Mouse (Mus musculus): ENCODE results near the gene Ccm2. TPM values are rescaled to one million over a fixed set of nuclear protein-coding genes. Genes with fewer than 3 reads are reported as not detected.

Ccm2 gene
- polyA plus RNA-seq, 1 experiment from 2014 or later, result 81.6 TPM

GRCm38 (mm10) chr11:6519491-6520033, 27.1 kb upstream of the Ccm2 start:
- DNase-seq (ENCODE audit: low spot score) (no peak), ATAC-seq (replicated peaks; ENCODE audit: insufficient number of reproducible peaks, low FRiP score, low TSS enrichment, low read depth) (no peak)
- Histone ChIP-seq H3K27ac (replicated peaks; ENCODE audit: low read depth, low read length) (no peak overlapping the region), H3K4me3 (ENCODE audit: low read depth, low read length) (no peak overlapping the region), H3K36me3 (replicated peaks; ENCODE audit: control insufficient read depth, insufficient read depth, low read depth, low read length) (no peaks in the 10 kb centered on the region), H3K9ac (replicated peaks; ENCODE audit: low read length) (no peak overlapping the region), H3K4me1 (ENCODE audit: control insufficient read depth, insufficient read depth, low read length) (no peaks in the 10 kb centered on the region), H3K9me3 (replicated peaks; ENCODE audit: control insufficient read depth, low read length) (no peaks in the 10 kb centered on the region), H3K27me3 (ENCODE audit: control insufficient read depth, insufficient read depth, low read length) (no peaks in the 10 kb centered on the region), H3K4me2 (ENCODE audit: low read depth, low read length) (no peak overlapping the region)
- WGBS, result 74% methylated on average over 11 of the region's 11 CpGs

DNA sequence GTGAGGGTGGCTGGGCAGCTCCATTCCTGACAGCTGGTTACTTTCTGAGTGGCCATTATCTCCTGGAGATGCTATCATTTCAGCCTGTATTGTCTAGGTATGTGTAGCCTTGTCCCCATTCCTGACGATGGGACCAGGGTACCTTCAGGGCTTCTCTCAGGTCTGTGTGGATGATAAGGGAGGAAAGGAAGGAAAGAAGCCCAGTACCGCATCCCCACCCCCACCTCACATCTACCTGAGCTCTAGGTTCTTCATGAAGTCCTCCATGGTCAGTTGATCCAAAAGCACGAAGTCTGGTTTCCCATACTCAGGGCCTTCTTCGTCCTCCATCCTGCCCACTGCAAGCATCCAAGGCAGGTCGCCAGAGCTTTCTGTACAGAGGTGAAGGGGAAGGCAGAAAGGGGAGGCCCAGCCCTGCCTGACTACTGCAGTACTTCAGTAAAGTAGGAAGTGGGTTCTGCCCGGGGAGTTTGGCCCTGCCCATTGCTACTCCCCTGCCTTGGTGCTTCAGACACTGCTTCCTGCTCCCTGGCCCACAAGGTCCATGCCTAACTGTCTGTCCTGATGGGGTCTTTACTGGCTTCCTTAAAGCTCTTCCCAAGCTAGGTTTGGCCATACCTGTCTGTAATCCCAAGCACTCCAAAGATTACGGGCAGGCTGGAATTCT, 26.0 kb upstream of the Ccm2 start, which contains the start of gene Myo1g:
Gene Myo1g, minus strand, starts transcription at position 459 of the 667 bp plus-strand sequence.
- 76% methylated on average over 7 of the region's 7 CpGs for WGBS

GRCm38 (mm10) chr11:6522782-6523525, 23.7 kb upstream of the Ccm2 start:
- Histone ChIP-seq H3K36me3 (replicated peaks; ENCODE audit: control insufficient read depth, insufficient read depth, low read depth, low read length) (peaks cover 8% of the 10 kb centered on the region), H3K9ac (replicated peaks; ENCODE audit: low read length) (no peak overlapping the region), H3K9me3 (replicated peaks; ENCODE audit: control insufficient read depth, low read length) (no peaks in the 10 kb centered on the region), H3K4me1 (ENCODE audit: control insufficient read depth, insufficient read depth, low read length) (no peaks in the 10 kb centered on the region), H3K4me2 (ENCODE audit: low read depth, low read length) (no peak overlapping the region), H3K4me3 (ENCODE audit: low read depth, low read length) (no peak overlapping the region), H3K27ac (replicated peaks; ENCODE audit: low read depth, low read length) (no peak overlapping the region), H3K27me3 (ENCODE audit: control insufficient read depth, insufficient read depth, low read length) (no peaks in the 10 kb centered on the region)
- no peak for DNase-seq (ENCODE audit: low spot score)
- ATAC-seq (replicated peaks; ENCODE audit: insufficient number of reproducible peaks, low FRiP score, low TSS enrichment, low read depth), result no peak
- WGBS, result 72% methylated on average over 9 of the region's 9 CpGs

More for the DNA sequence above, 26.0 kb upstream of the Ccm2 start, which contains the start of gene Myo1g:
- Histone ChIP-seq H3K27ac (replicated peaks; ENCODE audit: low read depth, low read length) (no peak within 1 kb of the TSS), H3K4me1 (ENCODE audit: control insufficient read depth, insufficient read depth, low read length) (no peaks in the 10 kb centered on the region), H3K4me3 (ENCODE audit: low read depth, low read length) (no peak within 1 kb of the TSS), H3K9me3 (replicated peaks; ENCODE audit: control insufficient read depth, low read length) (no peaks in the 10 kb centered on the region), H3K36me3 (replicated peaks; ENCODE audit: control insufficient read depth, insufficient read depth, low read depth, low read length) (peaks cover 8% of the 10 kb centered on the region), H3K9ac (replicated peaks; ENCODE audit: low read length) (no peak within 1 kb of the TSS), H3K27me3 (ENCODE audit: control insufficient read depth, insufficient read depth, low read length) (no peaks in the 10 kb centered on the region), H3K4me2 (ENCODE audit: low read depth, low read length) (no peak within 1 kb of the TSS)
- ATAC-seq (replicated peaks; ENCODE audit: insufficient number of reproducible peaks, low FRiP score, low TSS enrichment, low read depth) (no peak), DNase-seq (ENCODE audit: low spot score) (no peak)

DNA sequence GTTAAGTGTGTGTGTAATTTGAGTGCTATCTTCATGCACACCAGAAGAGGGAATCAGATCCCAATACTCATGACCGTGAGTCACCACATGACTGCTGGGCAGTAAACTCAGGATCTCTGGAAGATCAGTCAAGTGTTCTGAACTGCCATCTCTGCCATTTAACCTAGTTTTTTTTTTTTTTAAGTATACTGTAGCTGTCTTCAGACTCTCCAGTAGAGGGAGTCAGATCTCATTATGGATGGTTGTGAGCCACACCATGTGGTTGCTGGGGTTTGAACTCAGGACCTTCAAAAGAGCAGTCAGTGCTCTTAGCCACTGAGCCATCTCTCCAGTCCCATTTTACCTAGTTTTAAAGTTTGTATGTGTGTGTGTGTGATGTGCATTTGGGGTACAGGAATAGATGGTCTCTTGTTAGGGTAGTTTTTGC, 23.0 kb upstream of the Ccm2 start:
- H3K4me1 ChIP-seq (ENCODE audit: control insufficient read depth, insufficient read depth, low read length), result no peaks in the 10 kb centered on the region
- DNase-seq (ENCODE audit: low spot score) (no peak), ATAC-seq (replicated peaks; ENCODE audit: insufficient number of reproducible peaks, low FRiP score, low TSS enrichment, low read depth) (no peak)
- no peak overlapping the region for H3K4me3 ChIP-seq (ENCODE audit: low read depth, low read length)
- no peaks in the 10 kb centered on the region for H3K9me3 ChIP-seq (replicated peaks; ENCODE audit: control insufficient read depth, low read length)
- no peaks in the 10 kb centered on the region for H3K27me3 ChIP-seq (ENCODE audit: control insufficient read depth, insufficient read depth, low read length)
- peaks cover 8% of the 10 kb centered on the region for H3K36me3 ChIP-seq (replicated peaks; ENCODE audit: control insufficient read depth, insufficient read depth, low read depth, low read length)
- H3K4me2 ChIP-seq (ENCODE audit: low read depth, low read length), result no peak overlapping the region
- H3K27ac ChIP-seq (replicated peaks; ENCODE audit: low read depth, low read length), result no peak overlapping the region
- WGBS, result 51% methylated on average over 1 of the region's 1 CpGs
- H3K9ac ChIP-seq (replicated peaks; ENCODE audit: low read length), result no peak overlapping the region

- H3K9me3 ChIP-seq (replicated peaks; ENCODE audit: control insufficient read depth, low read length), result no peaks in the 10 kb centered on the region
- no peaks in the 10 kb centered on the region for H3K27me3 ChIP-seq (ENCODE audit: control insufficient read depth, insufficient read depth, low read length)
- no peak overlapping the region for H3K4me3 ChIP-seq (ENCODE audit: low read depth, low read length)
- peaks cover 8% of the 10 kb centered on the region for H3K36me3 ChIP-seq (replicated peaks; ENCODE audit: control insufficient read depth, insufficient read depth, low read depth, low read length)
- WGBS, result 92% methylated on average over 8 of the region's 8 CpGs
- no peak for ATAC-seq (replicated peaks; ENCODE audit: insufficient number of reproducible peaks, low FRiP score, low TSS enrichment, low read depth)
- H3K4me1 ChIP-seq (ENCODE audit: control insufficient read depth, insufficient read depth, low read length), result no peaks in the 10 kb centered on the region
- H3K27ac ChIP-seq (replicated peaks; ENCODE audit: low read depth, low read length), result no peak overlapping the region
- no peak overlapping the region for H3K4me2 ChIP-seq (ENCODE audit: low read depth, low read length)
- DNase-seq (ENCODE audit: low spot score), result no peak
- no peak overlapping the region for H3K9ac ChIP-seq (replicated peaks; ENCODE audit: low read length)
Observed at GRCm38 (mm10) chr11:6524165-6524879, 22.4 kb upstream of the Ccm2 start.

DNA sequence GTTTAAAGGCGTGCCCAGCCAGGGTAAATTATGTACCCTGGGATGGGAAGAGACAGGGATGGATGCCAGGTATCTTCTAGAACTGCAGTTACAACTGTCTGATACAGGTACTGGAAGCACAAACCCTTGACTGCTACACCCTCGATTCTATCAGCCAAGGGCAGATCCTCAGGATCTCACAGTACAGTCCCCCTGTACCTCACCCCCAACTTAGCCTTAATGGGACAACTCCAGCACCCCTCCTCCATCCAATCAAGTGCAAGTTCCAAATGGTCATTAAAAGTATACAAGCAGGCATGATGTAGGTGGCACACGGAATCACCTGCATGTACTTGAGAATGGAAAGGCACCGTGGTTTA, 21.8 kb upstream of the Ccm2 start:
- no peak overlapping the region for H3K27ac ChIP-seq (replicated peaks; ENCODE audit: low read depth, low read length)
- no peaks in the 10 kb centered on the region for H3K27me3 ChIP-seq (ENCODE audit: control insufficient read depth, insufficient read depth, low read length)
- 92% methylated on average over 4 of the region's 4 CpGs for WGBS
- H3K36me3 ChIP-seq (replicated peaks; ENCODE audit: control insufficient read depth, insufficient read depth, low read depth, low read length), result peaks cover 8% of the 10 kb centered on the region
- no peak overlapping the region for H3K4me3 ChIP-seq (ENCODE audit: low read depth, low read length)
- H3K4me2 ChIP-seq (ENCODE audit: low read depth, low read length), result no peak overlapping the region
- DNase-seq (ENCODE audit: low spot score) (no peak), ATAC-seq (replicated peaks; ENCODE audit: insufficient number of reproducible peaks, low FRiP score, low TSS enrichment, low read depth) (no peak)
- no peaks in the 10 kb centered on the region for H3K9me3 ChIP-seq (replicated peaks; ENCODE audit: control insufficient read depth, low read length)
- H3K4me1 ChIP-seq (ENCODE audit: control insufficient read depth, insufficient read depth, low read length), result no peaks in the 10 kb centered on the region
- H3K9ac ChIP-seq (replicated peaks; ENCODE audit: low read length), result no peak overlapping the region

DNA sequence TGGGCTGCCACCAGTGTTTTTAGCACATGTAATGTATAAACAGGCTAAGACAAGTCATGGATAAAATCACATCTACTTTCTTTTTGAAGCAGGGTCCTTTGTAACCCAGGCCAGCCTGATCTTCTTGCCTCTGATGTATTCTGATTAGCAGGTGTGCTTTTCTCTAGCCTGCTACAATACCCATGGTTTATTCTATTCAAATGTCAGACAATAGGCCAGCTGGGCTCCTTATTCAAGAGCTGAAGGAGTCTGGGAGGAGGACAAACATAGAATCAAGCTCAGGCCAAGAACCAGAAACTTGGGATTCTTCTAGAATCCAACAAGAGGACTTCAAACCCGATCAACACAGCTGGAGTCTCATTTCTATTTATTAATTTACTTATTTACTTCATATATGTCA, 21.4 kb upstream of the Ccm2 start:
- 93% methylated on average over 1 of the region's 1 CpGs for WGBS
- Histone ChIP-seq H3K36me3 (replicated peaks; ENCODE audit: control insufficient read depth, insufficient read depth, low read depth, low read length) (peaks cover 8% of the 10 kb centered on the region), H3K9ac (replicated peaks; ENCODE audit: low read length) (no peak overlapping the region), H3K9me3 (replicated peaks; ENCODE audit: control insufficient read depth, low read length) (no peaks in the 10 kb centered on the region), H3K4me3 (ENCODE audit: low read depth, low read length) (no peak overlapping the region), H3K27ac (replicated peaks; ENCODE audit: low read depth, low read length) (no peak overlapping the region), H3K4me2 (ENCODE audit: low read depth, low read length) (no peak overlapping the region), H3K4me1 (ENCODE audit: control insufficient read depth, insufficient read depth, low read length) (no peaks in the 10 kb centered on the region), H3K27me3 (ENCODE audit: control insufficient read depth, insufficient read depth, low read length) (no peaks in the 10 kb centered on the region)
- DNase-seq (ENCODE audit: low spot score) (no peak), ATAC-seq (replicated peaks; ENCODE audit: insufficient number of reproducible peaks, low FRiP score, low TSS enrichment, low read depth) (no peak)

Data from embryonic facial prominence, embryonic 11.5 days (tissue).